Mouse (Mus musculus): ENCODE data around the gene Sdsl.

DNA sequence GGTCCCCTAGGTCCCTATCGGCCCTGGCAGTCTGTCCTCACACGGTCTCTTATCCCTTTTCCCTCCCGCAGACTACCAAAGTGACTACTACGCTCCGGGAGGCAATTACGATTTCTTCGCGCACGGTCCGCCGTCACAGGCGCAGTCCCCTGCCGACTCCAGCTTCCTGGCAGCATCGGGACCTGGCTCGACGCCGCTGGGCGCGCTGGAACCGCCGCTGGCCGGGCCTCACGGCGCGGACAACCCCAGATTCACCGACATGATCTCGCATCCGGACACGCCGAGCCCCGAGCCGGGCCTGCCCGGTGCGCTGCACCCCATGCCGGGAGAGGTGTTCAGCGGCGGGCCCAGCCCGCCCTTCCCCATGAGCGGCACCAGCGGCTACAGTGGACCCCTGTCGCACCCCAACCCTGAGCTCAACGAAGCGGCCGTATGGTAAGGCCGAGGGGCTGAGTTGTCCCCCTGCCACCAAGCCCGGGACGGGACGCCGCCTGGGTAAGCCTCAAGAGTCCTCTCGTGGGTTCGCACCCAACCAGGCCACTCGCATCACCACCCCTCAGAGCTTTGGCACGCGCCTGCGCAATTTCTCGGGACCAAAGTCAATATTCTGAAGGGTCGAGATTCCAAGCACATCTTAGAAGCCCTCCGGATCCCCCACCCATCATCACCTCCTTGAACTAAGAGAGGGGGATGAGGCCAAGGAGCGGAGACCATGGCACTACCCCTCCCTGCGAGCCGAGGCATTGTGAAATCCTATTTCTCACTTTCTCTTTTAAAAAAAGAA, 32.5 kb downstream of the Sdsl start:
- no peak for TF ChIP-seq POLR2A (IDR thresholded peaks at IDR 0.05; ENCODE audit: low read depth, low read length)
- no peak for TF ChIP-seq CTCF (conservative IDR thresholded peaks at IDR 0.05; ENCODE audit: insufficient read depth, insufficient read length, low read depth, low read length)

Data from kidney, adult 2 months (tissue).